Mouse (Mus musculus) frontal cortex, adult (tissue): ENCODE results near the gene Sult5a1.
"Not testable (repeated sequence)": the region's sequence is repeated elsewhere in the genome, so short reads cannot be mapped to it uniquely, and the experiment has no call there.

Experiments used
- ATAC-seq: cut with Nextera tagmentation; 2 replicates; pipeline ENCODE4 v1.9.2; 2017; ENCODE audit warnings: mild to moderate bottlenecking, moderate library complexity, mixed read lengths; ENCODE audit not compliant: low TSS enrichment

The Sult5a1 gene

GRCm38 (mm10) chr8:123157888-123158465 lies at the start of gene Sult5a1:
TSS of gene Sult5a1 (minus strand) at chr8:123158315.
- ATAC-seq, result no peak

- no peak; the same call in 1 of the 2 replicates for ATAC-seq
These were observed 45.5 kb upstream of the Sult5a1 start for GRCm38 (mm10) chr8:123203571-123203970.

- peak; percentile 28; the same call in 1 of the 2 replicates for ATAC-seq
These were observed 44.2 kb upstream of the Sult5a1 start for GRCm38 (mm10) chr8:123202288-123202687.

- no peak for ATAC-seq
These were observed 41.7 kb upstream of the Sult5a1 start for GRCm38 (mm10) chr8:123199864-123200263.

GRCm38 (mm10) chr8:123197016-123197415 lies 38.9 kb upstream of the Sult5a1 start:
- not testable (repeated sequence) for ATAC-seq

GRCm38 (mm10) chr8:123193771-123194170 lies 35.7 kb upstream of the Sult5a1 start:
- ATAC-seq, result no peak

- ATAC-seq, result no peak
These were observed 33.8 kb upstream of the Sult5a1 start for GRCm38 (mm10) chr8:123191908-123192307.

- ATAC-seq, result peak; percentile 99
These were observed 32.6 kb upstream of the Sult5a1 start for GRCm38 (mm10) chr8:123190678-123191077.

- ATAC-seq, result no peak
These were observed 30.7 kb upstream of the Sult5a1 start for GRCm38 (mm10) chr8:123188841-123189240.

GRCm38 (mm10) chr8:123188006-123188405 lies 29.9 kb upstream of the Sult5a1 start:
- no peak for ATAC-seq

- ATAC-seq, result no peak
These were observed 27.7 kb upstream of the Sult5a1 start, which contains the start of gene Dpep1 for GRCm38 (mm10) chr8:123185566-123186409. TSS of gene Dpep1 (plus strand) at chr8:123186242.

- no peak for ATAC-seq
These were observed 23.3 kb upstream of the Sult5a1 start for GRCm38 (mm10) chr8:123181391-123181790.

- ATAC-seq, result no peak
These were observed 1.9 kb downstream of the Sult5a1 start for GRCm38 (mm10) chr8:123156070-123156773.

- no peak for ATAC-seq
These were observed 2.9 kb downstream of the Sult5a1 start for GRCm38 (mm10) chr8:123155177-123155576.

GRCm38 (mm10) chr8:123150737-123151171 lies 7.4 kb downstream of the Sult5a1 start:
- peak; percentile 57; the same call in 1 of the 2 replicates for ATAC-seq

GRCm38 (mm10) chr8:123146390-123146789 lies 11.7 kb downstream of the Sult5a1 start:
- no peak for ATAC-seq

- no peak for ATAC-seq
These were observed 12.8 kb downstream of the Sult5a1 start for GRCm38 (mm10) chr8:123145279-123145678.

GRCm38 (mm10) chr8:123141741-123142462 lies 16.2 kb downstream of the Sult5a1 start:
- ATAC-seq, result peak; percentile 42; the same call in 1 of the 2 replicates

- ATAC-seq, result no peak
These were observed 19.4 kb downstream of the Sult5a1 start for GRCm38 (mm10) chr8:123138741-123139140.

GRCm38 (mm10) chr8:123137645-123138077 lies 20.5 kb downstream of the Sult5a1 start:
- peak; percentile 83 for ATAC-seq

GRCm38 (mm10) chr8:123136287-123136686 lies 21.8 kb downstream of the Sult5a1 start:
- no peak for ATAC-seq
